Mouse (Mus musculus) hindbrain, postnatal 0 days (tissue): ENCODE measurements around the gene Specc1. TPM values are rescaled to one million over a fixed set of nuclear protein-coding genes. Genes with fewer than 3 reads are reported as not detected.
A peak's percentile ranks its signal among the peaks of the same experiment; 100 is the strongest.

Experiments
- ATAC-seq: fragments of 200-750 bp; cut with Nextera tagmentation; 2 replicates; pipeline ENCODE4 v1.8.0; 2017; ENCODE audit warnings: mild to moderate bottlenecking, moderate TSS enrichment, moderate library complexity
- DNase-seq: peaks from one replicate; pipeline ENCODE4 v3.0.0-alpha.2; 2015; ENCODE audit warnings: low spot score
- H3K27ac ChIP-seq: fragments of 300-500 bp; sonication (generic); 2 replicates; pipeline ENCODE4 v1.5.1; 2014; ENCODE audit warnings: mild to moderate bottlenecking
- H3K27me3 ChIP-seq: fragments of 300-500 bp; sonication (generic); 2 replicates; pipeline ENCODE4 v1.6.1; 2014; ENCODE audit warnings: low read length, mixed read lengths; ENCODE audit not compliant: insufficient read depth
- H3K36me3 ChIP-seq: fragments of 300-500 bp; sonication (generic); 2 replicates; pipeline ENCODE4 v1.6.1; 2014; ENCODE audit warnings: low read length, mixed read lengths; ENCODE audit not compliant: insufficient read depth
- H3K4me1 ChIP-seq: fragments of 300-500 bp; sonication (generic); 2 replicates; pipeline ENCODE4 v1.6.1; 2014; ENCODE audit warnings: antibody characterized with exemption, low read length, mixed read lengths; ENCODE audit not compliant: insufficient read depth
- H3K4me2 ChIP-seq: fragments of 300-500 bp; sonication (generic); 2 replicates; pipeline ENCODE4 v1.6.1; 2014; ENCODE audit warnings: low read depth, mild to moderate bottlenecking, low read length, moderate library complexity, mixed read lengths
- H3K4me3 ChIP-seq: fragments of 300-500 bp; sonication (generic); 2 replicates; pipeline ENCODE4 v1.5.1; 2014; ENCODE audit warnings: low read length
- H3K9ac ChIP-seq: fragments of 300-500 bp; sonication (generic); replicated peaks from 2 replicates; pipeline ENCODE4 v1.6.1; 2014; ENCODE audit warnings: mild to moderate bottlenecking, low read length, moderate library complexity, mixed read lengths
- H3K9me3 ChIP-seq: fragments of 300-500 bp; sonication (generic); 2 replicates; pipeline ENCODE4 v1.6.1; 2016; ENCODE audit warnings: low read length, mixed read lengths
- CTCF ChIP-seq: IDR thresholded peaks from 2 replicates; pipeline ENCODE4 v1.5.1; 2016; ENCODE audit warnings: antibody characterized with exemption, control low read depth, low read depth
- WGBS: fragments of 180-500 bp; shearing (Covaris S2); extraction: QIAGEN DNeasy Blood & Tissue Kit; methylation state at CpG from one replicate; pipeline ENCODE4 v1.1.7; 2014; 5-methylcytosine and 5-hydroxymethylcytosine counted together
- polyA plus RNA-seq: library from polyadenylated mRNA; unstranded; fragments of >200 nt; fragmentation: Nextera tagmentation; extraction: Ambion mirVana; gene quantifications from 2 replicates; pipeline ENCODE4 v1.2.1, GENCODE M21; 2015
- total RNA-seq: library from RNA; depleted of rRNA; stranded (reverse); fragments of >200 nt; gene quantifications from 2 replicates; pipeline ENCODE4 v1.2.3, GENCODE M21; 2014

Specc1 gene
- total and polyA plus RNA-seq, 2 experiments from 2014 or later: 20.7 to 34.0 TPM

DNA sequence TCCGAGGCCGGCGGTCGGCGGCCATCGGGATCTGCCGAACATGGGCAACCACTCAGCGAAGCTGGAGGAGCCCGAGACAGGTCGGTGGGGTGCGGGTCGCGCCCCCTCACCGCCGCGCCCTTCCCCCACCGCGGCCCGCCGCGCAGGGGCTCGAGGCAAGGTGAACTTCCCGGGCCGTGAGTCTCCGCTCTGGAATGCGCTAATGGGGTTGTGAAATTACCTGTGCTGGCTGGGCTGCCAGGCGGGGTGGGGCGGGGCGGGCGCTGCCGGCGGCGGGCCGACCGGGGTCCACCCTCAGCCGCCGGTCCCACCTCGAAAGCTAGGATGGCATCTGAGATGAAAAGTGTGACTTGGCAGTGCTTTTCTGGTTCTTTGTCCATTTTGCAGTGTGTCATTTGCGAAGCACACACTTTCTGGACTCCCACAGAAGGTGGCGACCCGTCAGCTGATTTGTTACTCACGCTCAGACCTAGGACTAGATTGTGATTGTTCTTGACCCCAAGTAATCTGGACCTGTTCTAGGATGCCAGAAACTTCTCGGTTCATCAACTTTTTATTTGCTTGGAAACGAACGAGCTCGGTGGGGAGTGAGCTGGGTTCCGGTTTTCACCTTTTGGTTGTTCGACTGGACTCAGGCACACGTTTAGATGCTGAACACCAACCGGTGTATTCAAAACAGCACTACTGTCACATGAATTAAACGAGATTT is 120.7 kb downstream of the Specc1 start:
- DNase-seq (peak; percentile 17), ATAC-seq (no peak; the same call in 1 of the 2 replicates)
- no peaks in the 10 kb centered on the region for H3K27me3 ChIP-seq
- TF ChIP-seq CTCF: no peak
- H3K4me2 ChIP-seq: peak overlapping the region; percentile 91
- peak overlapping the region; percentile 95 for H3K27ac ChIP-seq
- WGBS: 1% methylated on average over 49 of the region's 51 CpGs
- H3K9ac ChIP-seq: peak overlapping the region; percentile 70
- H3K9me3 ChIP-seq: no peaks in the 10 kb centered on the region
- H3K4me1 ChIP-seq: peaks cover 5% of the 10 kb centered on the region; the same call in 1 of the 2 replicates
- H3K36me3 ChIP-seq: no peaks in the 10 kb centered on the region
- H3K4me3 ChIP-seq: peak overlapping the region; percentile 62

DNA sequence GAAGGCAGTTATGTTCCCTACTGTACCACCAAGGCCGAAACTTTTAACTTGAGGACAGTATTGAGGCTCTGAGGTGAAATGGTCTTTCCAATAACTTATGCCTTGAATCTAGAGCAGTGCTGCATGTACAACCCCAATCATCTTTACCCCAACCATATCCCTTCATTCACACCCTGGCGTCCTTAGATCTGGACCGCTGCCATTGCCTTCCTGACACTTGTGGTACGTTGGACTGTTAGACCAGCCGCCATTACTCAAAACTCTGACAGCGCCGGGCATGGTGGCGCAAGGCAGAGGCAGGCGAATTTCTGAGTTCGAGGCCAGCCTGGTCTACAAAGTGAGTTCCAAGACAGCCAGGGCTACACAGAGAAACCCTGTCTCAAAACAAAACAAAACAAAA is 121.8 kb downstream of the Specc1 start:
- Histone ChIP-seq H3K4me1 (peaks cover 5% of the 10 kb centered on the region; the same call in 1 of the 2 replicates), H3K4me2 (peak overlapping the region; percentile 91), H3K27ac (no peak overlapping the region), H3K4me3 (peak overlapping the region; percentile 62), H3K36me3 (no peaks in the 10 kb centered on the region), H3K27me3 (no peaks in the 10 kb centered on the region), H3K9ac (no peak overlapping the region), H3K9me3 (no peaks in the 10 kb centered on the region)
- no peak for DNase-seq
- no peak for ATAC-seq
- no peak for TF ChIP-seq CTCF
- WGBS: 85% methylated on average over 10 of the region's 10 CpGs

DNA sequence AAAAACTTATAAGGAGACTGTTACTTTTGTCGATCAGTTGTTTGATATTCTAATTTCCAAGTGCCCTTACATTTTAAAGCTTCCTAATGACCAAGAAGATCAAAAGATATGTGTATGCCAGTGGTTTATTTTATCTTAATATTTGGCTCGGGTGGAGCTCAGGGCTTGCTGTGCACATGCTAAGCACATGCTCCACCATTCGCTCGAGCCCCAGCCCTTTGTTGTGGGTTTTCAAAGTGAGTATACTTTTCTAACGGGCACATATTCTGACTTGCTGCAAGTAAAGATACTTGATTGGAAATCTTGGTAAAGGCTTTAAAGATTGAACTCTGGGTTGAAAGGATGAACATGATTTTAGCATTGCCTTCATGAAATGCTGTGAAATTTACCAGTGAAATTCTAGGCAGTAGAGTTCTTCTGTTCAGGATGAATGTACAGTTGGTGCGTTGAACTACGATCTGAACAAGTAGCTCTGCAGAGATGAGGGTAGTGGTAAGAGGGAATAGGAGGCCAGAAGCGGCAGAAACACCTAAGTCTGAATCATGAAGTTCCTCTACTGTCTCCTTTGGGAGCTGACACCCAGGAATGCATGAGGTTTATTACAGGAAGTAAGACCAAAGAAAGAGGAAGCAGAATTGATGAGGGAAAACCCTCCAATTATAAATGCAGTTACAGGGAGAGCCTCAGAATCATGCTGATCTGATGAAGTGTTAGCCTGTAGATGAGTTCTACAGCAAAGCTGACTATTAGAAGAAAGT is 122.7 kb downstream of the Specc1 start:
- H3K4me1 ChIP-seq: peaks cover 5% of the 10 kb centered on the region; the same call in 1 of the 2 replicates
- H3K4me2 ChIP-seq: peak overlapping the region; percentile 25
- 86% methylated on average over 8 of the region's 8 CpGs for WGBS
- no peaks in the 10 kb centered on the region for H3K36me3 ChIP-seq
- H3K9me3 ChIP-seq: no peaks in the 10 kb centered on the region
- TF ChIP-seq CTCF: no peak
- 0 out of 2 replicates have a peak overlapping the region, but pooled peaks have one; percentile 4 for H3K4me3 ChIP-seq
- H3K27me3 ChIP-seq: no peaks in the 10 kb centered on the region
- H3K27ac ChIP-seq: no peak overlapping the region
- no peak overlapping the region for H3K9ac ChIP-seq
- DNase-seq (no peak), ATAC-seq (no peak)

DNA sequence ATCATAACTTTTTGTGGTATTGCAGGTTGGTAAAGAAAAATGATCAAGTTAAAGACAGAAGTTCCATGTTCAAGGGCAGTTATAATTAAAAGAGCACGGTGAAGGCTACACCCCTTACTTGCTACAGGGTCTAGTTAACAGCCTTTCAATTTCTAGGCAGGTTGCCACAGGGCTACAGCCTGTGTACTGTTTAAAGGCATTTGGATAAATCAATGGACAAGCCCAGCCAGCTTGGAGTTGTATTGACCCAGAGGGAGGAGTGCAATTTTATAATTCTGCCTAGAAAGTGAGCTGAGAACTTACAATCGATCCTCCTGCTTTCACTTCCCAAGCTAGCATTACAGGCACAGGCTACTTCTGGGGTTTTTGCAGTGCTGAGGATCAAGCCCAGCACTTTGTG is 123.9 kb downstream of the Specc1 start:
- 69% methylated on average over 2 of the region's 2 CpGs for WGBS
- Histone ChIP-seq H3K27me3 (no peaks in the 10 kb centered on the region), H3K27ac (no peak overlapping the region)

DNA sequence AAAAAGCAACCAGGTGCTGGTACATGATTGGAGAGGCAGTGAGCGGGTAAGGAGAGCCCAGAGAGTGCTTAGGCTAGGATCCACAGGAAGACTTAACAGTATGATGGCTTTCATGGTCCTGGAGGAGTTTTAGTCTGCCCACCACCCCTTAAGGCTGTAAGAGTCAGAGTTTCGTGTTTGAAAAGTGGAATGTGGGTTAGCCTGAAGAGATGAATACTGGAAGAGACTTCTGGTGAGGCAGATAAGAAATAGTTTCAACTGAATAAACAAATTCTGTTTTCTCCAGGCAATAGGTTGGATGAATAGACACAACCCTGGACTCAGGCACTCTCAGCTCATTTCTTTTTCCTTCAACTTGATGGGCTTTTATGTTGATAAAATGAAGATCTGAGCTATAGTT is 130.1 kb downstream of the Specc1 start:
- no peak for TF ChIP-seq CTCF
- Histone ChIP-seq H3K4me3 (no peak overlapping the region), H3K36me3 (no peaks in the 10 kb centered on the region), H3K4me1 (no peaks in the 10 kb centered on the region), H3K27me3 (no peaks in the 10 kb centered on the region), H3K9ac (no peak overlapping the region), H3K4me2 (no peak overlapping the region), H3K9me3 (no peaks in the 10 kb centered on the region), H3K27ac (no peak overlapping the region)
- WGBS: 96% methylated on average over 2 of the region's 2 CpGs
- ATAC-seq (no peak), DNase-seq (no peak)

More for the DNA sequence above, 123.9 kb downstream of the Specc1 start:
- H3K4me2 ChIP-seq: peak overlapping the region; percentile 25
- no peaks in the 10 kb centered on the region for H3K9me3 ChIP-seq
- ATAC-seq (no peak), DNase-seq (no peak)
- no peak overlapping the region for H3K9ac ChIP-seq
- no peaks in the 10 kb centered on the region for H3K36me3 ChIP-seq
- no peak overlapping the region for H3K4me3 ChIP-seq
- peaks cover 5% of the 10 kb centered on the region; the same call in 1 of the 2 replicates for H3K4me1 ChIP-seq
- TF ChIP-seq CTCF: no peak

DNA sequence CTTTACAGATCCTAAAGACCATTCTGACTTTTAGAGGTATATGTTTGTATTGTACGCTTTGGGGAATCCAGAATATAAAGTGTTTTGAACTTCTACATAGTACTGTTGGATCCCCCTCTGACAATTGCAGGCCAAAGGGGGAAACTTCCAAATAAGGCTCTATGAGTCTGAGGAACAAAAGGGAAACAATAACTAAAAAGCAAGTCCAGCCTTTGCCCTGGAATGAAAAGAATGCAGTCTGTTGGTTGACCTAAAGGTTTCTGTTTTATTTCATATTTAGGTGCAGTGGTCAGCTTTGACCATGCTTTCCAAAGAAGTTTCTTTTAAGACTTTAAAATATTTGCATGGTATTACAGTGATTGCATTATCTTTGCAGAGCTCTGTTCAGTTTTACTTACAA is 130.5 kb downstream of the Specc1 start:
- Histone ChIP-seq H3K27ac (no peak overlapping the region), H3K36me3 (no peaks in the 10 kb centered on the region), H3K27me3 (no peaks in the 10 kb centered on the region), H3K4me3 (no peak overlapping the region), H3K4me1 (no peaks in the 10 kb centered on the region), H3K9ac (no peak overlapping the region), H3K4me2 (no peak overlapping the region), H3K9me3 (no peaks in the 10 kb centered on the region)
- no peak for DNase-seq
- WGBS: 90% methylated on average over 1 of the region's 1 CpGs
- TF ChIP-seq CTCF: no peak
- ATAC-seq: no peak
